Mouse (Mus musculus) stomach, postnatal 0 days (tissue): ENCODE data around the gene Hao2. TPM values are rescaled to one million over a fixed set of nuclear protein-coding genes. Genes with fewer than 3 reads are reported as not detected.

Experiments
- ATAC-seq: fragments of 200-750 bp; cut with Nextera tagmentation; 2 replicates; pipeline ENCODE4 v1.8.0; 2017; ENCODE audit not compliant: low FRiP score, low TSS enrichment
- DNase-seq: peaks from one replicate; pipeline ENCODE4 v3.0.0-alpha.2; 2016; ENCODE audit warnings: low spot score
- H3K27ac ChIP-seq: fragments of 300-500 bp; sonication (generic); replicated peaks from 2 replicates; pipeline ENCODE4 v1.5.1; 2014; ENCODE audit warnings: mild to moderate bottlenecking, control low read depth
- H3K27me3 ChIP-seq: fragments of 300-500 bp; sonication (generic); 2 replicates; pipeline ENCODE4 v1.6.1; 2014; ENCODE audit warnings: low read length; ENCODE audit not compliant: control insufficient read depth, insufficient read depth
- H3K36me3 ChIP-seq: fragments of 300-500 bp; sonication (generic); 2 replicates; pipeline ENCODE4 v1.6.1; 2014; ENCODE audit warnings: low read length, mixed read lengths; ENCODE audit not compliant: control insufficient read depth, insufficient read depth
- H3K4me1 ChIP-seq: fragments of 300-500 bp; sonication (generic); replicated peaks from 2 replicates; pipeline ENCODE4 v1.6.1; 2014; ENCODE audit warnings: antibody characterized with exemption; ENCODE audit not compliant: control insufficient read depth, insufficient read depth
- H3K4me2 ChIP-seq: fragments of 300-500 bp; sonication (generic); replicated peaks from 2 replicates; pipeline ENCODE4 v1.6.1; 2014; ENCODE audit warnings: low read depth, mild to moderate bottlenecking, control low read depth, moderate library complexity
- H3K4me3 ChIP-seq: fragments of 300-500 bp; sonication (generic); 2 replicates; pipeline ENCODE4 v1.5.1; 2014; ENCODE audit warnings: low read depth, low read length, control low read depth
- H3K9ac ChIP-seq: fragments of 300-500 bp; sonication (generic); 2 replicates; pipeline ENCODE4 v1.6.1; 2014; ENCODE audit warnings: mild to moderate bottlenecking, low read length, control low read depth, mixed read lengths
- H3K9me3 ChIP-seq: fragments of 300-500 bp; sonication (generic); 2 replicates; pipeline ENCODE4 v1.6.1; 2016; ENCODE audit warnings: low read length; ENCODE audit not compliant: control insufficient read depth
- CTCF ChIP-seq: IDR thresholded peaks from 2 replicates; pipeline ENCODE4 v1.5.1; 2016; ENCODE audit warnings: antibody characterized with exemption, low read depth, mild to moderate bottlenecking, moderate library complexity
- EP300 ChIP-seq: optimal IDR thresholded peaks from 2 replicates; pipeline ENCODE3; 2016; ENCODE audit warnings: antibody characterized with exemption
- WGBS: fragments of 180-500 bp; shearing (Covaris S2); extraction: QIAGEN DNeasy Blood & Tissue Kit; methylation state at CpG from one replicate; pipeline ENCODE4 v1.1.7; 2014; 5-methylcytosine and 5-hydroxymethylcytosine counted together
- polyA plus RNA-seq: library from polyadenylated mRNA; unstranded; fragments of >200 nt; fragmentation: Nextera tagmentation; extraction: Ambion mirVana; gene quantifications from 2 replicates; pipeline ENCODE4 v1.2.1, GENCODE M21; 2015

Hao2 gene
- polyA plus RNA-seq, 1 experiment from 2014 or later = not detected

DNA sequence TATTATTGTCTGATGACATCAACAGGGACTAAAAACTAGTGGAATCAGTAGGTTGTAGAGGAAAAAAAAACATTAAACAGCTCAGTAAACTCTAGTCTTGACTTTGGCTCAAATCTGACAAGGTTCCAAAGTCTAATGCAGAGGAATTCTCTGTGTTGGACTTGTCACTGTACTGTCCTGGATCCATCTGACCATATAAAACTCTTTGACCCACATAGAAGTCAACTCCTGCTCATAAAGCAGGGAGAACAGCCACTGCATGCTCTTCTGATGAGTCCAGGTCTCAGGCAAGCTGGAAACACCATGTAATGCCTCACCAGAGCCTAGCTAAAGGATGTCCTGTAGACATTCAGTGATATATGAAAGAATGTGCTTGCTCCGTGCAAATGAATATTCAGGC lies 41.0 kb upstream of the Hao2 start:
- no peaks in the 10 kb centered on the region for H3K36me3 ChIP-seq
- H3K4me3 ChIP-seq = no peak overlapping the region
- no peak for ATAC-seq
- no peaks in the 10 kb centered on the region for H3K27me3 ChIP-seq
- H3K9me3 ChIP-seq = no peaks in the 10 kb centered on the region
- H3K27ac ChIP-seq = no peak overlapping the region
- no peak overlapping the region for H3K4me2 ChIP-seq
- 59% methylated on average over 1 of the region's 1 CpGs for WGBS
- no peak overlapping the region for H3K9ac ChIP-seq
- no peaks in the 10 kb centered on the region for H3K4me1 ChIP-seq
- DNase-seq = no peak
- TF ChIP-seq CTCF = no peak
- no peak for TF ChIP-seq EP300

- no peak for TF ChIP-seq EP300
- no peak for TF ChIP-seq CTCF
- ATAC-seq (peak; percentile 82), DNase-seq (no peak)
- H3K4me3 ChIP-seq = no peak overlapping the region
- no peaks in the 10 kb centered on the region for H3K9me3 ChIP-seq
- no peaks in the 10 kb centered on the region for H3K36me3 ChIP-seq
- no peak overlapping the region for H3K4me2 ChIP-seq
- H3K4me1 ChIP-seq = no peaks in the 10 kb centered on the region
- H3K27ac ChIP-seq = no peak overlapping the region
- no peaks in the 10 kb centered on the region for H3K27me3 ChIP-seq
- no peak overlapping the region for H3K9ac ChIP-seq
These were observed 39.4 kb upstream of the Hao2 start for GRCm38 (mm10) chr3:98932421-98932820.

- TF ChIP-seq CTCF (no peak), EP300 (no peak)
These were observed 38.8 kb upstream of the Hao2 start for GRCm38 (mm10) chr3:98931836-98932235.

GRCm38 (mm10) chr3:98920417-98920816 lies 27.4 kb upstream of the Hao2 start:
- TF ChIP-seq CTCF (no peak), EP300 (no peak)
- Histone ChIP-seq H3K4me1 (no peaks in the 10 kb centered on the region), H3K9ac (no peak overlapping the region), H3K27ac (no peak overlapping the region), H3K9me3 (no peaks in the 10 kb centered on the region), H3K36me3 (no peaks in the 10 kb centered on the region), H3K4me2 (no peak overlapping the region), H3K4me3 (no peak overlapping the region), H3K27me3 (no peaks in the 10 kb centered on the region)
- no peak for DNase-seq
- ATAC-seq = no peak
- 69% methylated on average over 3 of the region's 3 CpGs for WGBS

More at GRCm38 (mm10) chr3:98931836-98932235, 38.8 kb upstream of the Hao2 start:
- no peak overlapping the region for H3K4me2 ChIP-seq
- H3K27me3 ChIP-seq = no peaks in the 10 kb centered on the region
- no peaks in the 10 kb centered on the region for H3K9me3 ChIP-seq
- no peak overlapping the region for H3K4me3 ChIP-seq
- DNase-seq = peak; percentile 49
- 0 out of 2 replicates have a peak, but pooled peaks have one; percentile 57 for ATAC-seq
- no peaks in the 10 kb centered on the region for H3K36me3 ChIP-seq
- H3K9ac ChIP-seq = no peak overlapping the region
- no peak overlapping the region for H3K27ac ChIP-seq
- WGBS = 13% methylated on average over 1 of the region's 1 CpGs
- H3K4me1 ChIP-seq = no peaks in the 10 kb centered on the region

DNA sequence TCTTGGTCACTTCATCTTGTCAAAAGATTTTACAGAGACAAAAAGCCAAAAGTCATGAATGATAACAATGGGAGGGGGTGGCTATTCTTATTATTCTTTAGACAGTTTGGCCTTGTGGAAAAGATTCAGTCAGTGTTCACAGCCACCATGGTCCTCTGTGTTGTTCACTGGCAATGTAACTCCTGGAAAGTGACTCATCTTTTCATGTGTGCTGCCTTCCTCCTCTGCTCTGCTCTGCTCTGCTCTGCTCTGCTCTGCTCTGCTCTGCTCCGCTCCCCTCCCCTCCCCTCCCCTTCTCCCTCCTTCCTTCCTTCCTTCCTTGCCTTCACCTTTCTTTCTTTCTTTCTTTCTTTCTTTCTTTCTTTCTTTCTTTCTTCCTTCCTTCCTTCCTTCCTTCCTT lies 24.2 kb upstream of the Hao2 start:
- TF ChIP-seq CTCF (no peak), EP300 (no peak)
- Histone ChIP-seq H3K36me3 (no peaks in the 10 kb centered on the region), H3K27me3 (no peaks in the 10 kb centered on the region), H3K9me3 (no peaks in the 10 kb centered on the region), H3K4me1 (no peaks in the 10 kb centered on the region), H3K4me3 (no peak overlapping the region), H3K4me2 (no peak overlapping the region), H3K27ac (no peak overlapping the region), H3K9ac (no peak overlapping the region)
- 67% methylated on average over 1 of the region's 1 CpGs for WGBS
- DNase-seq (no peak), ATAC-seq (no peak)

DNA sequence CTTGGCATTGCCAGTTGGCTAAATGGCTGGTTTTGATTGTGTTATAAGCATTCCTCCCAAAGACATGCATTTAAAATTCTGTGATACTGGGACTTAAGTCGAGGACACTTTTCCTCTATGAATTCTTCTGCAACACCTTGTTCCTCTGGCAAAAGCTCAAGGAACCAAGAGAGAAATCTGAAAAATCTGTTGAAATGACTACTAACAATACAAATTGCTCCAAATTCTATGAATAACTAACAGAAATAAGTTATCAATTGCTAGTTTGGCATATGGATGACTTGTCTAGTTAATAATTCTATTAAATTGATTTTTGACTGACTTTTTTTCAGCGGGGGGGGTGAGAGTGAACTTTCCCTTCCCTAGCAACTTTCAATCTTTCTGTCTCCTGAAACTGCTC lies 23.8 kb upstream of the Hao2 start:
- Histone ChIP-seq H3K9me3 (no peaks in the 10 kb centered on the region), H3K36me3 (no peaks in the 10 kb centered on the region), H3K4me3 (no peak overlapping the region), H3K4me1 (no peaks in the 10 kb centered on the region), H3K4me2 (no peak overlapping the region), H3K27ac (no peak overlapping the region), H3K9ac (no peak overlapping the region), H3K27me3 (no peaks in the 10 kb centered on the region)
- WGBS = 58% methylated on average over 2 of the region's 2 CpGs
- ATAC-seq = no peak
- no peak for DNase-seq
- TF ChIP-seq CTCF (no peak), EP300 (no peak)
